Mouse (Mus musculus): ENCODE data around the gene Spint4. TPM values are rescaled to one million over a fixed set of nuclear protein-coding genes. Genes with fewer than 3 reads are reported as not detected.

Gene Spint4
- polyA plus RNA-seq, 1 experiment: not detected

- no peak for TF ChIP-seq CTCF (IDR thresholded peaks at IDR 0.05; ENCODE audit: control insufficient read depth, insufficient read depth, low read length)
- 69% methylated on average over 16 of the region's 16 CpGs for whole genome bisulfite sequencing
- Histone ChIP-seq H3K27ac (ENCODE audit: control insufficient read depth, insufficient read depth, low read depth, low read length, poor library complexity) (no peak overlapping the region), H3K4me3 (replicated peaks; ENCODE audit: control insufficient read depth, low read depth, low read length) (no peak overlapping the region), H3K4me1 (ENCODE audit: control insufficient read depth, insufficient read depth, low read length) (no peaks in the 10 kb centered on the region; the same call in 1 of the 2 replicates)
Measured at GRCm38 (mm10) chr2:164676916-164677685, 21.2 kb upstream of the Spint4 start.

GRCm38 (mm10) chr2:164678848-164679625, 19.3 kb upstream of the Spint4 start:
- Histone ChIP-seq H3K27ac (ENCODE audit: control insufficient read depth, insufficient read depth, low read depth, low read length, poor library complexity) (peak overlapping the region; percentile 81), H3K4me3 (replicated peaks; ENCODE audit: control insufficient read depth, low read depth, low read length) (no peak overlapping the region), H3K4me1 (ENCODE audit: control insufficient read depth, insufficient read depth, low read length) (no peaks in the 10 kb centered on the region; the same call in 1 of the 2 replicates)
- 21% methylated on average over 19 of the region's 19 CpGs for WGBS
- TF ChIP-seq CTCF (IDR thresholded peaks at IDR 0.05; ENCODE audit: control insufficient read depth, insufficient read depth, low read length) (peak; percentile 74), POLR2A (IDR thresholded peaks at IDR 0.05; ENCODE audit: borderline replicate concordance, control insufficient read depth, low read depth, low read length) (no peak)

GRCm38 (mm10) chr2:164679906-164680305, 18.4 kb upstream of the Spint4 start:
- H3K4me3 ChIP-seq (replicated peaks; ENCODE audit: control insufficient read depth, low read depth, low read length): no peak overlapping the region
- H3K4me1 ChIP-seq (ENCODE audit: control insufficient read depth, insufficient read depth, low read length): no peaks in the 10 kb centered on the region; the same call in 1 of the 2 replicates
- WGBS: 8% methylated on average over 3 of the region's 3 CpGs
- H3K27ac ChIP-seq (ENCODE audit: control insufficient read depth, insufficient read depth, low read depth, low read length, poor library complexity): no peak overlapping the region
- no peak for TF ChIP-seq POLR2A (IDR thresholded peaks at IDR 0.05; ENCODE audit: borderline replicate concordance, control insufficient read depth, low read depth, low read length)
- no peak for TF ChIP-seq CTCF (IDR thresholded peaks at IDR 0.05; ENCODE audit: control insufficient read depth, insufficient read depth, low read length)

GRCm38 (mm10) chr2:164684807-164685206, 13.5 kb upstream of the Spint4 start, which contains the start of gene Wfdc13:
Gene Wfdc13 (plus strand): TSS chr2:164685107.
- Histone ChIP-seq H3K4me3 (replicated peaks; ENCODE audit: control insufficient read depth, low read depth, low read length) (no peak within 1 kb of the TSS), H3K27ac (ENCODE audit: control insufficient read depth, insufficient read depth, low read depth, low read length, poor library complexity) (no peak within 1 kb of the TSS), H3K4me1 (ENCODE audit: control insufficient read depth, insufficient read depth, low read length) (no peaks in the 10 kb centered on the region; the same call in 1 of the 2 replicates)
- TF ChIP-seq POLR2A (IDR thresholded peaks at IDR 0.05; ENCODE audit: borderline replicate concordance, control insufficient read depth, low read depth, low read length) (no peak), CTCF (IDR thresholded peaks at IDR 0.05; ENCODE audit: control insufficient read depth, insufficient read depth, low read length) (no peak)
- WGBS: 49% methylated on average over 3 of the region's 3 CpGs

GRCm38 (mm10) chr2:164700959-164701358, 2.7 kb downstream of the Spint4 start:
- H3K4me3 ChIP-seq (replicated peaks; ENCODE audit: control insufficient read depth, low read depth, low read length): no peak overlapping the region
- TF ChIP-seq CTCF (IDR thresholded peaks at IDR 0.05; ENCODE audit: control insufficient read depth, insufficient read depth, low read length) (no peak), POLR2A (IDR thresholded peaks at IDR 0.05; ENCODE audit: borderline replicate concordance, control insufficient read depth, low read depth, low read length) (no peak)
- no peaks in the 10 kb centered on the region for H3K4me1 ChIP-seq (ENCODE audit: control insufficient read depth, insufficient read depth, low read length)
- no peak overlapping the region for H3K27ac ChIP-seq (ENCODE audit: control insufficient read depth, insufficient read depth, low read depth, low read length, poor library complexity)
- WGBS: 65% methylated on average over 5 of the region's 5 CpGs

GRCm38 (mm10) chr2:164701761-164702160, 3.5 kb downstream of the Spint4 start:
- TF ChIP-seq CTCF (IDR thresholded peaks at IDR 0.05; ENCODE audit: control insufficient read depth, insufficient read depth, low read length) (no peak), POLR2A (IDR thresholded peaks at IDR 0.05; ENCODE audit: borderline replicate concordance, control insufficient read depth, low read depth, low read length) (no peak)
- 70% methylated on average over 5 of the region's 5 CpGs for WGBS
- H3K4me1 ChIP-seq (ENCODE audit: control insufficient read depth, insufficient read depth, low read length): no peaks in the 10 kb centered on the region
- H3K4me3 ChIP-seq (replicated peaks; ENCODE audit: control insufficient read depth, low read depth, low read length): no peak overlapping the region
- no peak overlapping the region for H3K27ac ChIP-seq (ENCODE audit: control insufficient read depth, insufficient read depth, low read depth, low read length, poor library complexity)

GRCm38 (mm10) chr2:164704235-164704634, 5.9 kb downstream of the Spint4 start:
- Histone ChIP-seq H3K4me3 (replicated peaks; ENCODE audit: control insufficient read depth, low read depth, low read length) (no peak overlapping the region), H3K27ac (ENCODE audit: control insufficient read depth, insufficient read depth, low read depth, low read length, poor library complexity) (no peak overlapping the region), H3K4me1 (ENCODE audit: control insufficient read depth, insufficient read depth, low read length) (no peaks in the 10 kb centered on the region)
- 73% methylated on average over 5 of the region's 5 CpGs for whole genome bisulfite sequencing
- TF ChIP-seq POLR2A (IDR thresholded peaks at IDR 0.05; ENCODE audit: borderline replicate concordance, control insufficient read depth, low read depth, low read length) (no peak), CTCF (IDR thresholded peaks at IDR 0.05; ENCODE audit: control insufficient read depth, insufficient read depth, low read length) (no peak)

GRCm38 (mm10) chr2:164705328-164705727, 7.0 kb downstream of the Spint4 start:
- no peak overlapping the region for H3K4me3 ChIP-seq (replicated peaks; ENCODE audit: control insufficient read depth, low read depth, low read length)
- H3K27ac ChIP-seq (ENCODE audit: control insufficient read depth, insufficient read depth, low read depth, low read length, poor library complexity): no peak overlapping the region
- no peaks in the 10 kb centered on the region for H3K4me1 ChIP-seq (ENCODE audit: control insufficient read depth, insufficient read depth, low read length)
- WGBS: 88% methylated on average over 6 of the region's 6 CpGs
- no peak for TF ChIP-seq POLR2A (IDR thresholded peaks at IDR 0.05; ENCODE audit: borderline replicate concordance, control insufficient read depth, low read depth, low read length)
- TF ChIP-seq CTCF (IDR thresholded peaks at IDR 0.05; ENCODE audit: control insufficient read depth, insufficient read depth, low read length): no peak

All from bone marrow, adult 2 months (tissue).